Mouse (Mus musculus) neutrophil, adult 5-6 weeks (primary cell): ENCODE data around the gene Cflar. TPM values are rescaled to one million over a fixed set of nuclear protein-coding genes. Genes with fewer than 3 reads are reported as not detected.
"Not testable (repeated sequence)": the region's sequence is repeated elsewhere in the genome, so short reads cannot be mapped to it uniquely, and the experiment has no call there.

ENCODE experiments used
- ATAC-seq: fragments of 151-379, 151-347 bp; 2 replicates; pipeline ENCODE4 v1.8.0; 2017; ENCODE audit warnings: mild to moderate bottlenecking, moderate TSS enrichment; ENCODE audit not compliant: insufficient number of reproducible peaks, poor library complexity, low FRiP score, severe bottlenecking; ENCODE audit errors: extremely low read depth
- total RNA-seq: library from RNA; stranded (forward); fragments of 200-1000 nt; gene quantifications from 2 replicates; pipeline ENCODE4 v1.2.3, GENCODE M21; 2017

Cflar gene
- 175 and 180 TPM in 2 replicates for total RNA-seq

DNA sequence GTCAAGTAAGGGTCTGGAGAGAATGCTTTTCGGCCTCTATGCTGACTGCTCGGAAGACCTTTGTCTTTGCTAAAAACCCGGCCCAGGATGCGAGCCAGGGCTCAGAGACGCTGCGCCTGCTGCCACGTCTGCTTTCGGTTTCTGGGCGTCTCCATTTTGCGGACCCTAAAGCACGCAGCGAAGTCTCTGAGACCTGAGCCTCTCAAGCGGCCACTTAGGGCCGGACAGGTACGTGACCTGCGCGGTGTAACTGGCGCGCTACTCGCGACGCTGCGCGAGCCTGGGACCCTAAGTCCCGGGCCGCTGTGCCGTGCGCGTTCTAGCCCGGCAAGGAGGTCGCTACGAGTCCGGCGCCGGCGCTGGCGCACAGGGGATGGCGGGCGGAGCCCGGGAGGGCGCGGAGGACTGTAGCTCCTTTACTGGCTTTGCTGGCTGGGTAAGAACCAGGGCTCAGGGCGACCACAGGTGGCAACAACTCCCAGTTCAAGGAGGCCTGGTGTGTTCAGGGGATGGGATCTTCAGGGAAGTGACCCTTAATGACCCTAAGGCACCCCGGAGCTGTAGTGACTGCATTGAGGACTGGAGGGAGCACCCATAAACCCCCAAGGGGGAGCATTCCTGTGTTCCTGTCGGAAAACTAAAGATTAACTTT lies at the start of gene Cflar:
Gene Cflar, plus strand, starts transcription at position 144 of the 652 bp plus-strand sequence.
- ATAC-seq: peak; percentile 53; the same call in 1 of the 2 replicates

GRCm38 (mm10) chr1:58662671-58663070 lies 48.6 kb upstream of the Cflar start:
- ATAC-seq: not testable (repeated sequence)

- ATAC-seq: not testable (repeated sequence)
These were observed 47.9 kb upstream of the Cflar start for GRCm38 (mm10) chr1:58663365-58663764.

DNA sequence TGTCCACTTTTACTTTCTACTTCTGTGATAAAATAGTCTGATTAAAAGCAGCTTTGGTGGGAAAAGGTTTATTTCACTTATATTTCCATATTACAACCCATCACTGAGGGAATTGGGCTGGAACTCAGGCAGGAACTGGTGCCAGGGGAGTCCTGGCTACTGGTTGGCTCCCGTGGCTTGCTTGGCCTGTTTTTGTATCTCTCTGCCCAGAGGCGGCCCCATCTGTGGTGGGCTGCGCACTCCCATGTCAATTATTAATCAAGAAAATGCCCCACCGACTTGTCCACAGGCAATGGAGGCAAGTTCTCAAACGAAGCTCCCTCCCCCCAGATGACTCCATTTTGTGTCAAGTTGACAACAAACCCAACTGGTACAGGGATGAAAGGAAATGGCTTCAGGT lies 43.1 kb upstream of the Cflar start:
- no peak for ATAC-seq

DNA sequence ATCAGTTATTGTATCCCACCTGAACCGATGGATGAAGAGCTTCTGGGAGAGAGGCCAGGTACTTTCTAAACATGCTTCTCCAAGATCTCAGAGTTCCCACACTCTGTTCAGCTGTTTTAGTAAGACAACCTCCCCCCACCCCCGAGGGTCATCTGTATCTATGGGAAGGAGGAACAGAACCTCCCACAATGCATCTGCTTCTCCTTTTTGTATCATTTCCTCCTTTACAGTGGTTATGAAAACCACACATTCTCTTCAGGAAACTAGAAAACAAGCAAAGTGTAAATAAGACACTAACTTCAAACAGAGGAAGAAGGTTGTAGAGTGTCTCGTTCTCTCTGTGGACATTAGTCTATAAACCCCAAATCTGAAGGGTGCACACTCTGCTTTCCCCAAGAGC lies 41.7 kb upstream of the Cflar start:
- peak; percentile 97 for ATAC-seq

DNA sequence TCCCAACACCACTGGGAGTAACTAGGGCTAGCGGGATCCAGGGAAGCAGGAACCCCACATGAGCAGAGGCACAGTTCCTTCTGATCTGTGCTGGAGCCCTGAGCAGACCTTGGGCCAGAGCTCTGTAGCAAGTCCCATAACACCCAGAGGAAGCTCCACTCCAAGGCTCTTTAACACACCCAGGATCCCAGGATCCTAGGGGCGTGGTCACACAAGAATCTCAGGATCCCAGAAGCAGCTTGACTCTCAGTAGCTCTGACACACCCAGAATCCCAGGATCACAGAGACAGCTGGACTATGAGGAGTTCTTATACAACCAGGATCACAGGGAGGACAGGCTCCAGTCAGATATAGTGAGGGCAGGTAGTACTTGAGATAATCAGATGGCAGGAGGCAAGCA lies 39.2 kb upstream of the Cflar start:
- no peak for ATAC-seq

DNA sequence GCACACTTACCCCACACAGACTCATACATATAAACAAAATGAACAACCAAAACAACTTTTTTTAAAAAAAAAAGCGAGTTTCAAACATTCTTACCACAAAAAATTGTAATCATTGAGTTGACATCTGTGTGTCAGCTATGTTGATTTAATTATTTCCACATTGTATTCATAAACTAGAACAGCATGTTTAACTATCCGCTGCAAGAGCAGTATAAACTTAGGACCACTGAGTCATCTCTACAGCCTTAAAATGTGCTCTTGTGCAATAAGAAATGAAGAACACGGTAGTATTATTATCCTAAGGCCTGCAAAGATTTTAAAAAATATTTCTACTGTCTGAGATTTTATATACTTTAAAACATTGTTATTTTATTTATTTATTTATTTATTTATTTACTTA lies 36.3 kb upstream of the Cflar start:
- no peak for ATAC-seq

DNA sequence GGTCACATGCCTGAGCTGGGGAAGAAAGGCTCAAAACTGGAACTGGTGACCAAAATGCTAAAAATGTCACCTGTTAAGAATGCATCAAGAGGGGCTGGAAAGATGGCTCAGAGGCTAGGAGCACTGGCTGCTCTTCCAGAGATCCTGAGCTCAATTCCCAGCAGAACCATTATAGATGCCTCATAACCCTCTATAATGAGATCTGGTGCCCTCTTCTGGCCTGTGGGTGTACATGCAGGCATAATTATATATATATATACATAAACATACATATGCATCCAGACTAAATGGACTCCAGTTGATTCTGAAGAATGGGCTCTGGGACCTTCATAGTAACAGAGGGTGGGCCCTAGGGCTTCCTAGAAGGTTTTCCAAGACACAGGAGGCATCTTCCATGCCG lies 33.7 kb upstream of the Cflar start:
- ATAC-seq: peak; percentile 49; the same call in 1 of the 2 replicates

DNA sequence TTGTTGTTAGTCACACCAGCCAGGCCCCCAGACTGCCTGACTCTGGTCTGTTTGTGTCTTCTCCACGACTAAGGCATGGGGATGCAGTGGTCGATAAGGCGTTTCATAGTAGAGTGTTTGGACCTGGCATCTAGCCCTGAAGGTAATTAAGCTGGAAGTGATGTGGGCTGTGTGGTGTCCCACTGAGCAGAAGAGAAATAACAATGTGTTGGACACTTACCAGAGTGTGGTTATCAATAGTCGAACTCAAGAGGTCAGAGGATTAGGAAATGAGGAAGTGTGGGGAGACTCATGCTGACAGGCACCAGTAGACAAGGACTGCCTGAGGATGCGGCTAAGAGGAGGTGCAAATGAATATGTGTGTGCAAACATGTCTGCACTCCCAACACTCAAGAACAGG lies 32.9 kb upstream of the Cflar start:
- peak; percentile 46; the same call in 1 of the 2 replicates for ATAC-seq

DNA sequence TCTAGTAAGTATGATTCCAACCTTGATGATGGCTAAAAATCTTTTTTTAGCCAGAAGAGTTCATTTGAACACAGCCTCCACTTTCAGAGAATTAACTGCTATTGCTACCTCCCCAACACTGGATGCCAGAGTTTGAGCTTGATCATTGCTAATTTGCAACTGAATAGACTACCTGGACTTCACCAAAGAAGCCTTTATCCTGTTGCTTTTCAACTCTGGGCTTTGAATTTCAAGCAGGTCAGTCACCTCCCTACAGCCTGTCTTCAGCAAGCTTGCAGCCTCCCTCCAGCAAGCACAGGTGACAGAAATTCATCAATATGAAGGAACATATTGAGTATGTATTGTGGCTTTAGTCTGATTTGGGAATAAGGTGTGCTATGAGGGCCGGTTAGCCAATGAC lies 21.9 kb upstream of the Cflar start:
- no peak for ATAC-seq

- no peak for ATAC-seq
These were observed 21.1 kb upstream of the Cflar start for GRCm38 (mm10) chr1:58690006-58690744.

- ATAC-seq: not testable (repeated sequence)
These were observed 20.3 kb upstream of the Cflar start for GRCm38 (mm10) chr1:58690834-58691488.

GRCm38 (mm10) chr1:58691718-58692117 lies 19.6 kb upstream of the Cflar start:
- not testable (repeated sequence) for ATAC-seq

DNA sequence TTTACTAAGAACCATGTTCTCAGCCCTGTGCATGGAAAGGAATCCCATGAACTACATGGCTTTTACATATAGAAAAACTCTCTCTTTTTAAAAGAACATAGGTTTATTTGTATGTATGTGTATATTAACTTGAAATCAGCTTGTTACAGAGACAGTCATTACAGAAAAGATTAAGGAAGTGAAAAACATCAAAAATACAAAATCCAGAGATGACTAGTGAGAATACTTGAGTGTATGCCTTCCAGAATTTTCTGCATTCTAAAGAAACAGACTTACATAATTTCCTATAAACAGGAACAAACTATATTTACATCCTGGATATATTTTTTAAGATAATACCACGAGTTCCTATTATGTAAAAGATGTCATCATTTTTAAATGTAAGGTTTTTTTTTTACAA lies 17.6 kb upstream of the Cflar start:
- ATAC-seq: no peak

- ATAC-seq: not testable (repeated sequence)
These were observed 15.5 kb upstream of the Cflar start, which contains the start of gene Als2cr12 for GRCm38 (mm10) chr1:58695810-58696209. Gene Als2cr12, minus strand, starts transcription at chr1:58695989.

- ATAC-seq: peak; percentile 69; the same call in 1 of the 2 replicates
These were observed 13.7 kb upstream of the Cflar start for GRCm38 (mm10) chr1:58697607-58698006.

GRCm38 (mm10) chr1:58698781-58699180 lies 12.5 kb upstream of the Cflar start:
- no peak for ATAC-seq

GRCm38 (mm10) chr1:58699988-58700387 lies 11.3 kb upstream of the Cflar start:
- ATAC-seq: no peak

DNA sequence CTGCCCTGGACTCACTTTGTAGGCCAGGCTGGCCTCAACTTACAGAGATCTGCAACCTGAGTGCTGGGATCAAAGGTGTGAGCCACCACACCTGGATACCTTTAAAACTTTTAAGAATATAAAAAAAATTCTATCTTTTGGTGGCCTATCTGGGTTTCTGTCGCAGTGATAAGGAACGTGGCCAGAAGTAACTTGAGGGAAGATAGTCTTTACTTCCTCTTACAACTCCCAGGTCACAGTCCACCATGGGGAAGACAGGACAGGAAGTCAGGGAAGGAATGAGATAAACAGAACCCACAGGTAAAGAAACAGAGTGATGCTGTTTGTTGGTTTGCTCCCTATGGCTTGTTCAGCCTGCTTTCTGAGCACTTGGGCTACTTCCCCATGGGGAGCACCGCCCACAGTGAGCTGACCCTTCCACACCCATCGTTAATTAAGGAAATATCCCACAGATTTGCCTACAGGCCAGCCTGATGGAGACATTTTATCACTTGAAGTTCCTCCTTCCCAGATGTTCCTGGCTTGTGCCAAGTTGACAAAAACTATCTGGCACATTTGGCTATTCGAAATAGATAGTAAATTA lies 10.6 kb upstream of the Cflar start:
- not testable (repeated sequence) for ATAC-seq
